Mouse (Mus musculus): ENCODE data around the gene Dmrtc2. TPM values are rescaled to one million over a fixed set of nuclear protein-coding genes. Genes with fewer than 3 reads are reported as not detected.

Gene Dmrtc2
- polyA plus RNA-seq, 1 experiment from 2014 or later = not detected

DNA sequence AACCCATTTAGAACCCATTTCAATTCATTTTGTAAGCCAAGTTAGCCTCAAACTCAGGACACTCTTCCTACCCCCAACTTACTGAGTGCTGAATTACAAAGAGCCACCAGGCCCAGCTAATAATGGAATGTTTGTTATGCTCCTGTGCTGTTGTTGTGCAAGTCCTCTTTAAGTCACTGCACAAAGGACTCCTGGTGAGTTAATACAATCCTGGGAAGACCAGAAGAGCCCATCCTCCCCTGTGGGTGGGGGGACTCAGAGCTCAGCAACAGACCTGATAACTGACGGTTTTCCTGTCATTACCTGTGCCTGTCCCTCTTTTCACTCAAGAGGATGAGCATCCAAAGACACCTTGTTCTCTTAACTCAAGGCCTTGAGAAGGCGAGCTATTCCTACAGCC is 9.8 kb downstream of the Dmrtc2 start:
- H3K9me3 ChIP-seq = no peaks in the 10 kb centered on the region
- no peak overlapping the region for H3K9ac ChIP-seq
- no peaks in the 10 kb centered on the region for H3K36me3 ChIP-seq
- H3K4me2 ChIP-seq = no peak overlapping the region
- ATAC-seq (ENCODE audit: insufficient number of reproducible peaks, low FRiP score, low TSS enrichment, low read depth) = no peak
- H3K4me1 ChIP-seq = 0 out of 2 replicates have a peak, but pooled peaks cover 2% of the 10 kb centered on the region
- H3K27ac ChIP-seq = no peak overlapping the region
- no peak overlapping the region for H3K4me3 ChIP-seq
- H3K27me3 ChIP-seq = no peaks in the 10 kb centered on the region
- WGBS = 50% methylated on average over 2 of the region's 2 CpGs

DNA sequence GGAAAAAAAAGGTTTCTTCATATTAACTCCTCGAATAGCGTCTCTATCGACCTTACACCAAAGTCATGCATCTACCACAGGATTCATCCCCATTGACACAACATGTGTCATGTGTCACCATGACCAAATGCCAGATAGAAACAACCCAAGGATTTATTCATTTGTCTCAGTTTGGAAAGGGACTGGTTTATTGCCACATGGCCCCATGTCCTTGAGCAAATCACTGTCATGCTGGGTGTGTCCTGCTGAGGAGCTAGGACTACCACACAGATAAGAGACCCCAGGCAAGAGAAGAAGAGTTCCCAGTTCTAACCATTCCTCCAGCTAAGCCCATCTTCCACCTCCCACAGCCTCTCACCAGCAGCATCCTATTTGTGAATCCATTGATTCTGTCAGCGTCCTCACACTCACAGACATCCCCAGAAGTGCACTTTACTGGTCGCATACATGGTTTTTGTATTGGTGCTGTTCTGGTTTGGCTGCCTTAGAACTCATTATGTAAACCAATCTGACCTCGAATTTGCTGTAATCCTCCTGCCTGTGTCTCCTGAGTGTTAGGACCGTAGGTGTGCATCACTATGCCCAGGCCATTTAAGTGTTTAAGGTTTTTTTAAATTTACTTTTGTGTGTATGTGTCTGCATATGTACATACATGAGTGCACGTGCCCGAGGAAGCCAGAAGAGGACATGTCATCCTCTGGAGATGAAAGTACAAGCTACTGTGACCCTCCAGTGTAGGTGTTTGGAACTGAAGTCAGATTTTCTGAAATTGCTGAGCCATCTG is 12.8 kb downstream of the Dmrtc2 start:
- no peaks in the 10 kb centered on the region for H3K27me3 ChIP-seq
- H3K27ac ChIP-seq = no peak overlapping the region
- ATAC-seq (ENCODE audit: insufficient number of reproducible peaks, low FRiP score, low TSS enrichment, low read depth) = no peak
- no peak overlapping the region for H3K4me3 ChIP-seq
- H3K36me3 ChIP-seq = peaks cover 20% of the 10 kb centered on the region
- 93% methylated on average over 9 of the region's 9 CpGs for WGBS
- H3K4me1 ChIP-seq = peaks cover 25% of the 10 kb centered on the region
- H3K4me2 ChIP-seq = no peak overlapping the region
- no peak overlapping the region for H3K9ac ChIP-seq
- no peaks in the 10 kb centered on the region for H3K9me3 ChIP-seq

DNA sequence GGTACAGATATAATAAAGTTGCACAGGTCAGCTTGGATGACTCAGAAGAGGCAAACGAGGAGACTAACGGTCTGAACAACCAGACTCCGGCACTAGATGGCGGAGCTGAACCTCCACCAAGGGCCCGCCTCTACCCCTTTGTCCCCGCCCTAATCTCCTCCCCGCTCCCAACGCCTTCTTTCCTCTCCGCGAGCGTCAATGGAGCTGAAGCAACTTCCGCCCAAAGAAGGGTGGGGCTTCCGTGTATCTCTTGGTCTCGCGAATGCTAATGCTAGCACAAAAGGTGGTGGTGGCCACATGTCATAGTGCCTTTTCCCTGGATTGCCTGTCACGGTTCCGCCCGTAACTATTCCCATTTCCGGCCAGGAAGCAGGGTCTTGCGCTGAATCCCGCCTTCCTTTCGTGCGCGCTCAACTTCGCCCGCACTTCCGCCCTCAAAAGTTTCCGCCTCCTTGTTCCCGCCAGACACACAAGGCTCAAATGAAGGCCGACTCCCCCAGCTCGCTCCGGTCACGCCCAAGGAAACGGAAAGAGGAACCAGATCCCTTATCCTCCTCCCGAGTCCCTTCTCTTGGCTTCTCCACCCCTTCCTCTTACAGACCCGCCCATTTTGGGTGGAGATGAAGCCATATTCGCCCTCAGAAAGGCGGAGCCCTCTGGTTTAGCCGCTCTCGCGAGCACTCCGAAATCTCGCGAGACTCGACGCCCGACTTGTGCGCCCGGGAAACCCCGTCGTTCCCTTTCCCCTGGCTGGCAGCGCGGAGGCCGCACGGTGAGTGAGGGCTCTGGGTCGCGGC is 14.2 kb downstream of the Dmrtc2 start, which contains the start of gene Rps19:
Gene Rps19 (plus strand): TSS at position 476 of the 797 bp plus-strand sequence.
- Histone ChIP-seq H3K4me2 (peak within 1 kb of the TSS; percentile 64), H3K9ac (peak within 1 kb of the TSS; percentile 100), H3K4me1 (peaks cover 26% of the 10 kb centered on the region), H3K36me3 (peaks cover 34% of the 10 kb centered on the region), H3K4me3 (peak within 1 kb of the TSS; percentile 98), H3K27ac (peak within 1 kb of the TSS; percentile 90), H3K9me3 (no peaks in the 10 kb centered on the region), H3K27me3 (no peaks in the 10 kb centered on the region)
- WGBS = under 1% methylated on average over 53 of the region's 57 CpGs
- ATAC-seq (ENCODE audit: insufficient number of reproducible peaks, low FRiP score, low TSS enrichment, low read depth) = peak; percentile 96

DNA sequence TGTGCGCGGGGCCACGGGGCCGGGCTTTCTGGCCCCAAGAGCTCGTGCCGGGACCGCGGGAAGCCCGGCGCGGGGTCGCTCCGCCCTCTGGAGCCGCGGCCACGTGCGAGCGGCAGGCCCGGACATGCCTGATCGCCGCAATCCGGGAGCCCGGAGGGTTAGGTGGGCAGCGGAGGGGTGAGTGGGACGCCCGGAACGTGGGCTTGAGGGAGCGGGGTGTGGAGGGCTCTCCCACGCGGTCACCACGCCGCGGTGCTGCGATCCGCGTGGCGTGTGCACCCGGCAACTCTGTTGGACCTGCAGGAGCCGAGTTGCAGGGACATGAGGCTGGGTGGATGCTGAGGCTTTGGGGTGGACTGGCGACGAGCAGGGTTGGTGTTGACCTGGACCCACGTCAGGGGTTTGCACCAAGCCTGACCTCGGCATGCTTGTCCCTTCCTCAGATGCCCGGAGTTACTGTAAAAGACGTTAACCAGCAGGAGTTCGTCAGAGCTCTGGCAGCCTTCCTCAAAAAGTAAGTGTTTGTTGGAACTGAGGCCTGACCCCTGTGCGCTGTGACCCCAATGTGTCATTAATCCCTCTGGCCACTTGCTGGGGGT is 14.9 kb downstream of the Dmrtc2 start:
- no peaks in the 10 kb centered on the region for H3K27me3 ChIP-seq
- peaks cover 26% of the 10 kb centered on the region for H3K4me1 ChIP-seq
- H3K27ac ChIP-seq = peak overlapping the region; percentile 90
- no peak for ATAC-seq (ENCODE audit: insufficient number of reproducible peaks, low FRiP score, low TSS enrichment, low read depth)
- no peaks in the 10 kb centered on the region for H3K9me3 ChIP-seq
- peak overlapping the region; percentile 100 for H3K9ac ChIP-seq
- WGBS = under 1% methylated on average over 47 of the region's 47 CpGs
- peak overlapping the region; percentile 98 for H3K4me3 ChIP-seq
- peak overlapping the region; percentile 64 for H3K4me2 ChIP-seq
- H3K36me3 ChIP-seq = peaks cover 41% of the 10 kb centered on the region

DNA sequence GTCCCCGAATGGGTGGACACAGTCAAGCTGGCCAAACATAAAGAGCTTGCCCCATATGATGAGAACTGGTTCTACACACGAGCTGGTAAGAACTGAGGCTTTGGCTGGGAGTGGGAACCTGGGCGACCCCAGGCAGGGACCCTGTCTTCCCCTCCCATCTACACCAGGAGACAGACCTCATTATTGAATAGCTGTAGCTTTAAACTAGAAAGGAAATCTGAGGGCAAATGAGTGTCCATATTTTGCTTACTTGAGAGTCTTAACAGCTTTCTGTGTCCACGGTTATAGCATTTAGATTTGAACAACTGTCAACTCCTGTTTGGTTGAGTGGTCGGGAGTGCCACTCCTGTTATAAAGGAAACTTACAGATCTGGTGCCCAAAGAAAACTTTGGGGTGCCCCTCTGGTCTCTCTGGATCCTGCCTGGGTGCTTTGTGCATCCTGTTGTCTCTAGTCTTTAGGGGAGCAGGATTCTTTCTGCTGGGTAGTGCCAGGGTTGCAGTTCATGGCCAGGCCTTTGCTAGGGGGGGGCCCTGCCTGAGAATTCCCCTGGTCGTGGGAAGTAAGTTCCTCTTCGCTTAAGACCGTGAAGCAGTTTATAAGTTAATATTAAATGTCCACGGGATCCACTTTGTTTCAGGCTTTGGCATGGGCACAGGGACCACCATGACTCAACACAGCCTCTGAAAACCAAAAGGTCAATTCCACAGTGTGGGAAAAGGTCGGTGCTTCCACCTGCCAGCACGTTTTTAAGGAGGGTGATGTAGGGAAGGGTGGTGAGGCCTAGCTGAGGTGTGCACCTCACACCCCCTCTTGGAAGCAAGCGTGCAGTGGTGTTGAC is 15.8 kb downstream of the Dmrtc2 start:
- 30% methylated on average over 12 of the region's 12 CpGs for WGBS
- ATAC-seq (ENCODE audit: insufficient number of reproducible peaks, low FRiP score, low TSS enrichment, low read depth) = no peak
- Histone ChIP-seq H3K36me3 (peaks cover 49% of the 10 kb centered on the region), H3K4me2 (peak overlapping the region; percentile 64), H3K9me3 (no peaks in the 10 kb centered on the region), H3K4me1 (peaks cover 29% of the 10 kb centered on the region), H3K4me3 (peak overlapping the region; percentile 98), H3K9ac (peak overlapping the region; percentile 100), H3K27ac (peak overlapping the region; percentile 90), H3K27me3 (no peaks in the 10 kb centered on the region)

DNA sequence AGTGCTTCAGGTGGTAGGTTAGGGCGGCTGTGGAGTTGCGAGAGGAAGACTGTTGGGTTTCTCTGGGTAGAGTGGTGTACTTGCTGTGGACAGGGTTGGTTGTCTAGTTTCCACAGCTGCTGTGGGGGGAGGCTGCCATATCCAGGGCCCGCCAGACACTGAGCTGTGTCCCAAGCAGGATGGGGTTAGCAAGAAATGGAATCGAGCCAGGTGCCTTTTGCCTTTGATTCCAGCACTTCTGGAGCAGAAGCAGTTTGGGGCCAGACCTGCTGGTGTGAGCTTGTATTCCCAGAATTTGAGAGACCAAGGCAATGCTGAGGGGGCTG is 16.4 kb downstream of the Dmrtc2 start:
- H3K27ac ChIP-seq = peak overlapping the region; percentile 69

DNA sequence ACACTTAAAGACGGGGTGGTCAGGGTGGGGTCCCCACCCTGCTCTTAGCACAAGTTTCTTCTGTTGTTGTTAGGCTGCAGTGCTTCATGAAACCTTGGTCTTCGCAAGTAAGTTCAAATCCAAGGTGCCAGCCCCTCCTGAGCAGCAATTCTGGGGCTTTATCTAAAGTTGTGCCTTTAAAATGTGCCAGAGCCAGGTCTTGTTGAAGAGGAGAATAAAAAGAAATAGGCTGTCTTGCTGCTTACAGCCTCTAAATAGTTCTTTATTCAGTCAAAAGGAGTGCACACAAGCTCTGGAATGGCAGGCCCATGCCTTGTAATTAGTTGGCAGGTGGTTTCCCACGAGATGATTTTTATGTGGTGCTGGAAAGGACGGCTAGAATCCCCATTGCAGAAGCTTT is 17.2 kb downstream of the Dmrtc2 start:
- Histone ChIP-seq H3K4me1 (peaks cover 29% of the 10 kb centered on the region), H3K9me3 (no peaks in the 10 kb centered on the region), H3K9ac (peak overlapping the region; percentile 4; the same call in 1 of the 2 replicates), H3K4me2 (peak overlapping the region; percentile 15; the same call in 1 of the 2 replicates), H3K4me3 (peak overlapping the region; percentile 98; the same call in 1 of the 2 replicates), H3K27me3 (no peaks in the 10 kb centered on the region), H3K36me3 (peaks cover 53% of the 10 kb centered on the region), H3K27ac (peak overlapping the region; percentile 69; the same call in 1 of the 2 replicates)
- ATAC-seq (ENCODE audit: insufficient number of reproducible peaks, low FRiP score, low TSS enrichment, low read depth) = no peak
- WGBS = 54% methylated on average over 4 of the region's 4 CpGs

More for the DNA sequence above, 16.4 kb downstream of the Dmrtc2 start:
- Histone ChIP-seq H3K4me1 (peaks cover 29% of the 10 kb centered on the region), H3K9me3 (no peaks in the 10 kb centered on the region), H3K4me2 (peak overlapping the region; percentile 64), H3K36me3 (peaks cover 53% of the 10 kb centered on the region), H3K27me3 (no peaks in the 10 kb centered on the region), H3K4me3 (peak overlapping the region; percentile 98), H3K9ac (peak overlapping the region; percentile 100)
- 66% methylated on average over 4 of the region's 4 CpGs for WGBS
- no peak for ATAC-seq (ENCODE audit: insufficient number of reproducible peaks, low FRiP score, low TSS enrichment, low read depth)

DNA sequence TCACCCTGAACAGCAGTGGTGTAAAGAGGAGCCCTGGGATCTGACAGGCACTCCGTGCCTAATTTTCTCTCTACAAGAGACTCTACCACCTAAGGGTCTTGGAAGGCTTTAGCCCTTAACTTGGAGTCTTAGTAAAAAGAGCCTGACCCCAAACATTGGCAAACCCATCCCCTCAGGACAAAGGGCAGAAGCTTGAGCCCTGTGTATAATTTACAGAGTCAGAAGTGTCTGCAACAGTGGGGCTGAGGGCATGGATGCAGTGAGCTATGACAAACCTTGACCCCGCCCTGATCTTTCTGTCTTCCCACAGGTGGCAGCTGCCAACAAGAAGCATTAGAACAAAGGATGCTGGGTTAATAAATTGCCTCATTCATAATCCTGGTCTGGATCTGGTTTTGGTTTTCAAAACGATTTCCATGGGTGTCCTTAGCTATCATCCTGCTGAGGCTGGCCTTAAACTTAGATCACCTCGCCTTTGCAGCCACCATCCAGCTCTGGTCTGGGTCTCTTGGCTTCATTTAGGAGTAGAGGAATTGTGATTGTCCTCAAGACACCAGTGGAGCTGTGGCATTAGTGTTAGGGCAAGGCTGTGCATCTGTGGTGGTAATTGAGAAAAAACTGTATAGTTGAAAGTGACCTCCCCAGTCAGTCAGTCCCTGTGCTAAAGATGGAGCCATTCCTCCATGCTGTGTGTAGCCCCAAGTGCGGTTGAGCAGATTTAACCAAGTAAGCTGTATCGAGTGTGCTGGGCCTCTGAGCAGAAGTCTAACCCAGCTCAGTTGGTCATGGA is 19.8 kb downstream of the Dmrtc2 start:
- Histone ChIP-seq H3K4me1 (peaks cover 29% of the 10 kb centered on the region), H3K9ac (no peak overlapping the region), H3K4me2 (no peak overlapping the region), H3K36me3 (peaks cover 53% of the 10 kb centered on the region), H3K27ac (peak overlapping the region; percentile 52; the same call in 1 of the 2 replicates), H3K27me3 (no peaks in the 10 kb centered on the region), H3K9me3 (no peaks in the 10 kb centered on the region), H3K4me3 (no peak overlapping the region)
- ATAC-seq (ENCODE audit: insufficient number of reproducible peaks, low FRiP score, low TSS enrichment, low read depth) = no peak
- 79% methylated on average over 6 of the region's 6 CpGs for WGBS

DNA sequence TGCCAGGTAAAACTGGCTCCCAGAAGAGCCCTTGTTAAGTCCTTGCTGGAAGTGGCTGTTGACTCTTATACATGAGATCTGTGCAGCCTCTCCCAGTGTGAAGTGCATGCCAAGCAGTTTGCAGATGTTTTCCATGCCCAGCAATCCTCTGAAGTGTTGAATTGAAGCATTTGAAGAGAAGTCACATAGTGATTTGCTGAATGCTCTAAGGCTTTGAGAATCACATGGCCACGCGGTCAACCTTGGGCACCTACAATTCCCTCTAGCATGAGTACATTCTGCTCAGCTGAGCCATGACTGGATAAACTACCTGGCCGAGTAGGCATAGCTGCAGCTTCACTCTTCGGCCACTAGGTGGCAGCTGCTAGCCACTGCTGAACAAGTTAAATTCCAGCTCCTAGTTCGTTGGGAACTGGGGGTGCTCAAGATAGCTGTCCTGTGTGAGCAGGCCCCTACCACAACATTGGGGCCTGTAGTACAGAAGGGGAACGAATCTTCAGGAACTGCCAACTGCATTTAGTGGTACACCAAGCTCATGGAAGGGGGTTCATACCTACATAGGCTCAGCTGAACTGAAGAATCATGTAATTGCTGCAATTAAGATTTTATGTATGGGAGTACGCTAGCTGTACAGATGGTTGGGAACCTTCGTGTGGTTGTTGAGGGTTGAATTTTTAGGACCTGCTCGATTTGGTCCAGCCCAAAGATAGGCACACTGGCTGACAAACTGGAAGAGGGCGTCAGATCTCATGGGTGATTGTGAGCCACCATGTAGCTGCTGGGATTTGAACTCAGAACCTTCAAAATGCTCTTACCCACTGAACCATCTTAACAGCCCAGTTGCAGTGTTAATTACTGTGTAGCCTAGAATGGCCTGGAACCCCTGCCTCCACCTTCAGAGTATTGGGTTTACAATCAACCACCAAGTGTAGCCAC is 20.7 kb downstream of the Dmrtc2 start:
- no peak overlapping the region for H3K9ac ChIP-seq
- peaks cover 26% of the 10 kb centered on the region for H3K4me1 ChIP-seq
- no peak overlapping the region for H3K4me2 ChIP-seq
- WGBS = 29% methylated on average over 10 of the region's 10 CpGs
- no peaks in the 10 kb centered on the region for H3K27me3 ChIP-seq
- no peaks in the 10 kb centered on the region for H3K9me3 ChIP-seq
- H3K27ac ChIP-seq = peak overlapping the region; percentile 52; the same call in 1 of the 2 replicates
- H3K4me3 ChIP-seq = no peak overlapping the region
- peak; percentile 35; the same call in 1 of the 2 replicates for ATAC-seq (ENCODE audit: insufficient number of reproducible peaks, low FRiP score, low TSS enrichment, low read depth)
- H3K36me3 ChIP-seq = peaks cover 53% of the 10 kb centered on the region
